In the genomic region with DNA sequence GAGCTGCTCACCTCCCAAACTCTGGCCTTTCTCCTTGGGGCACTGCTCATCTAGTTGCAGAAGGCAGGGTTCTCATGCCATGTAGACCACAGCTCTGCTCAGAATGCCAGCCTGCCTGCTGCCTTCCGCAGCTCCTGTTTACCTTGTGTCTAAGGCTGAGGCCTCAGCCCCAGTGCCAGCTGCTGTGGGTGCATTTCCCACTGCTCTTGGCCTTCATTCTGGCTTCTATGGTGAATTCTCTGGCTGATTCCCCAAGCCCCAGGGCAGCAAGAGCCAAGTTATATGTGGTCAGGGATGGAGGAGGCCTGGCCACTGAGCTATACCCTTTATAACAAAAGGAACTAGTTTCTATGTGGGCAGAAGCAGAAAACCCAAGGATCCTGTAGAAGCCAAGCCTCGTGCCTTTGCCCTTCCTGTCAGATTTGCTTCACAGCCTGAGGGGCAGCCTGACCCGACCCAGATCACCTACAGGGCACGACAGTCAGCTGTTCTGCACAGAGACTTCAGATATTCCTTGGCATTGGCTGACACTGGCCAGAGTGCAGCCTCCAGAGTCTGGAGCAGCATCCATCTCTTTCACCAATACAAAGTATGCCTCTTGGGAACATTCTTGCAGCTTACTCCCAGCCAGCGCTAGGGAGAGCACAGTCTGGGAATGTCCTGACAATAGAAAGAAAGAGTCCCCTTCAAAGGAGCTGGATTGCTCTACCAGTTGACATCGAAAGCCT, we compare ENCODE assay signal across 15 mouse cellular contexts. TPM values are rescaled to one million over a fixed set of nuclear protein-coding genes. Genes with fewer than 3 reads are reported as not detected.
DNase-seq lines count a peak whose midpoint lies in the region; ATAC-seq lines count a peak whose summit lies in the region.
"Had no signal": no experiment of that assay in that cellular context is flagged by ENCODE, and none has a peak within 500 bp of the region (broad histone marks: within the 10 kb centered on the region; RNA-seq: fewer than 3 reads in every experiment).

No protein-coding gene starts in this region.

- H3K9ac ChIP-seq in hindbrain, embryonic 15.5 days, result peak overlapping the region; percentile 17; the same call in 1 of the 2 replicates
- H3K9ac ChIP-seq: lung, embryonic 15.5 days had no signal

- H3K27ac ChIP-seq in hindbrain, embryonic 15.5 days (replicated peaks), result peak overlapping the region; percentile 90
- H3K27ac ChIP-seq: lung, embryonic 15.5 days had no signal

- WGBS in hindbrain, embryonic 15.5 days, result 60% methylated on average over 6 of the region's 6 CpGs

- peaks cover 29% of the 10 kb centered on the region for H3K4me1 ChIP-seq in hindbrain, embryonic 15.5 days (replicated peaks)

- ATAC-seq in cerebellum, adult (ENCODE audit: insufficient number of reproducible peaks, low FRiP score, low TSS enrichment), result no peak; the same call in 1 of the 2 replicates
- peak; percentile 52 for ATAC-seq in hindbrain, embryonic 15.5 days (ENCODE audit: low FRiP score, low read depth)
- ATAC-seq in monocyte, adult 5-6 weeks (replicated peaks; ENCODE audit: insufficient number of reproducible peaks, low FRiP score, low TSS enrichment, poor library complexity, severe bottlenecking), result no peak

- no peak overlapping the region for H3K4me3 ChIP-seq in hindbrain, embryonic 15.5 days
- H3K4me3 ChIP-seq: lung, embryonic 15.5 days had no signal

- DNase-seq in cerebellum, postnatal 14 days, result peak; percentile 54 to 62
- DNase-seq in ovary, postnatal 36 days (ENCODE audit: low spot score), result peak; percentile 27
- DNase-seq in ovary, postnatal 10 days (ENCODE audit: low spot score), result no peak
- no peak for DNase-seq in spleen, adult 18-20 months
- DNase-seq in frontal cortex, postnatal 25 days (ENCODE audit: low spot score in 2 of 2), result no peak
- DNase-seq: B cell, adult 2 months; heart, adult 11 months; heart, postnatal 36 days; layer of hippocampus, postnatal 36 days; liver; thymus, adult 2 months had no signal

- H3K27me3 ChIP-seq in hindbrain, embryonic 15.5 days, result no peaks in the 10 kb centered on the region
- H3K27me3 ChIP-seq: lung, embryonic 15.5 days had no signal

- H3K4me2 ChIP-seq in hindbrain, embryonic 15.5 days, result no peak overlapping the region
- H3K4me2 ChIP-seq: lung, embryonic 15.5 days had no signal

- H3K9me3 ChIP-seq in hindbrain, embryonic 15.5 days, result no peaks in the 10 kb centered on the region
- H3K9me3 ChIP-seq: lung, embryonic 15.5 days had no signal

- peaks cover 7% of the 10 kb centered on the region; the same call in 1 of the 2 replicates for H3K36me3 ChIP-seq in hindbrain, embryonic 15.5 days

RNA-seq across cellular contexts. Expression of gene Vac14, which starts 44.8 kb away (rescaled TPM):
- polyA plus RNA-seq in hindbrain, embryonic 15.5 days (2015; fragmentation: Nextera tagmentation; extraction: Ambion mirVana), result 29.3 and 33.6 TPM in 2 replicates
- 19.3 to 38.3 TPM (median 24.0 TPM) in 3 replicates for total RNA-seq in monocyte, adult 5-6 weeks (2017)

RNA-seq across cellular contexts. Expression of gene Mtss1l, which starts 58.1 kb away (rescaled TPM):
- polyA plus RNA-seq in hindbrain, embryonic 15.5 days (2015; fragmentation: Nextera tagmentation; extraction: Ambion mirVana), result 51.8 and 62.3 TPM in 2 replicates
- total RNA-seq in monocyte, adult 5-6 weeks (2017), result 0.32 to 1.2 TPM (median 1.1 TPM) in 3 replicates

Comparison
In these comparisons a context has a peak if more than half of its experiments do, and no peak if none do; other contexts are left out.
1. DNase-seq: peak in cerebellum, postnatal 14 days (2 of 2) and ovary, postnatal 36 days (single experiment); none in ovary, postnatal 10 days (single experiment), spleen, adult 18-20 months (0 of 2) and frontal cortex, postnatal 25 days (0 of 2).